Mouse (Mus musculus) liver, embryonic 14 days (tissue): ENCODE data around the gene Hist3h2a. TPM values are rescaled to one million over a fixed set of nuclear protein-coding genes. Genes with fewer than 3 reads are reported as not detected.

Experiments
- polyA plus RNA-seq: library from polyadenylated mRNA; depleted of rRNA; stranded (reverse); fragments of >200 nt; gene quantifications from 2 replicates; pipeline ENCODE4 v1.2.3, GENCODE M21; 2012; rRNA removed

The Hist3h2a gene
- polyA plus RNA-seq: 9.3 and 10.1 TPM in 2 replicates

DNA sequence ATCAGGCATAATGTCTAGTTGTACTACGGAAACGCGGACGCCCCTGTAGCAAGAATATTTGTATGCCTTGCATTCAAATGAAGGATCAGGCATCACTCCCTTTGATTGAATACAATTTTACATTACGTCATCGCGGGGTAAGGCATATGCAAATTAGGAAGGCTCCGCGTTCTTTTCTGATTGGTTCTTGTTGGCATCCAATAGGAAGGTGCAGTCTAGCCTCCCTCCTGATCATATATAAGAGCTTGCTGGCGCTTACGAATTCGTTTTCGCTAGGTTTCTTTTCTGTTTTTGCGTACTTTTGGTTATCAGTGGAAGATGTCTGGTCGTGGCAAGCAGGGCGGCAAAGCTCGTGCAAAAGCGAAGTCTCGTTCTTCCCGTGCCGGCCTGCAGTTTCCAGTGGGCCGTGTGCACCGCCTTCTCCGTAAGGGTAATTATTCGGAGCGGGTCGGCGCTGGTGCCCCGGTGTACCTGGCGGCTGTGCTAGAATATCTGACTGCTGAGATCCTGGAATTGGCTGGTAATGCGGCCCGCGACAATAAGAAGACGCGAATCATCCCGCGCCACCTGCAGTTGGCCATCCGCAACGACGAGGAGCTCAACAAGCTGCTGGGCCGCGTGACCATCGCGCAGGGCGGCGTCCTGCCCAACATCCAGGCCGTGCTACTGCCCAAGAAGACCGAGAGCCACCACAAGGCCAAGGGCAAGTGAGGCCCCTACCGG lies at the start of gene Hist3h2a, which contains the start of gene Trim17:
Gene Hist3h2a, plus strand, starts transcription at position 266 of the 723 bp plus-strand sequence.
Gene Trim17, plus strand, starts transcription at position 266 of the 723 bp plus-strand sequence.

DNA sequence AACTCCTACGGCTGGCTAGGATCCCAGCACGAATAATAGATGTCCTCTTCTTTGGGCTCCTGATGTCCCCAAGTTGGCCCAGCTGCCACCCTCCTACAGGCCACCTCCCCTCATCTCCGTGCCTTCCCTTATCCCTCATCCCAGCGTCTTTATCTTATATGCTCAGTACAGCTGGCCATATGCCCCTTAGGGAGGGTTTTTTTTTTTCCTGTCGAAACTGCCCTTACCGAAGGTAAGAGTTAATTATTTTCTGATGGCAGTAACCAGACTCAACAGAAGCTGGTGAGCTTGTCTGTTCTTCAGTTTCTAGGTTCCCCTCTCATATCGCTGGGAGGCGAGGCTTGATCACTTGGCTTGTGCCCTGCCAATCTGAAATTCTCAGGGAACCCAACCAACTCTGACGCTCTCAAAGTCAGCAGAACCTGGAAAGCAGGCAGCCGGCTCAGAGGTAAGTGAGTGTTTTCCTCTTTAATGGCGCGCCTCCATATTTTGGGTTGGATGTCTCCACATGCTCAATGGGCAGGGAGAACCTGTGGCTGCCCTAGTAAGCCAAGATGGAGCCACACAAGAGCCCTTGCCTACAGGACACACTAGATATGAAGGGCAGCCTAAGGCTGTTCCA lies 36.6 kb upstream of the Hist3h2a start, which contains the start of gene Btnl10:
Gene Btnl10, plus strand, starts transcription at position 164 of the 622 bp plus-strand sequence.

DNA sequence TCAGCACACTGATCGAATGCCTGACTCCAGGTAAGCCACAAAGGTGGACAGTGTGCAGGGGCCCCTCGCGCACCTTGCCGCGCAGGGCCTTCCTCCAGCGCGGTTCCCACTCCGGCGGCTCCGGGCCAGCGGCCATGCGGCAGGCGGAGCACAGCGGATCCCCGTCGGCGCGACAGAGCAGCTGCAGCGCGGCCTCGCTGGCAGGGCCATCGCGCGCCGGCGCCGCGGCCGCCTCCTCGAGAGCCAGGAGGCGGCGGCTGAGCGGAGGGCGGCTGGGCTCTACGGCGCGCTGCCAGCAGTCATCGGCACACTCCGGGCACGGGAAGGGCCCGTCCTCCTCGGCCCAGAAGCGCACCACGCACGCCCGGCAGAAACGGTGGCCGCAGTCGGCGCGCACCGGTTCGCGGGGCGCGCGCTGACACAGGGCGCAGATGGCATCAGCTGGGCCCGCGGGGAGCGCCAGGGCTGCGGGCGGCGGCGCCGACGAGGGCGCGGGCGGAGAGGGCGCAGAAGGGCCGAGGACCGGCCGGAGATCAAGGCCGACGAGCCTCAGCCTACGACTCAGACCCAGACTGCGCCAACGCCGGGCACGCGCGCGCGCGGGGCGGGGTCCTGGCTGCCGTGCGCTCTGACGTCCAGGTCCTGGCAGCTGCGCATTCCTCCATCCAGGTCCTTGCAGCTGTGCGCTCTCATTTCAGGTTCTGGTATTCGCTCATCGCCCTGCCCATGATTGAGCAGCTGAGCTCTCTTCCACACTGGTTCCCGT lies 16.0 kb upstream of the Hist3h2a start, which contains the start of gene Rnf187:
Gene Rnf187, minus strand, starts transcription at position 595 of the 766 bp plus-strand sequence.

DNA sequence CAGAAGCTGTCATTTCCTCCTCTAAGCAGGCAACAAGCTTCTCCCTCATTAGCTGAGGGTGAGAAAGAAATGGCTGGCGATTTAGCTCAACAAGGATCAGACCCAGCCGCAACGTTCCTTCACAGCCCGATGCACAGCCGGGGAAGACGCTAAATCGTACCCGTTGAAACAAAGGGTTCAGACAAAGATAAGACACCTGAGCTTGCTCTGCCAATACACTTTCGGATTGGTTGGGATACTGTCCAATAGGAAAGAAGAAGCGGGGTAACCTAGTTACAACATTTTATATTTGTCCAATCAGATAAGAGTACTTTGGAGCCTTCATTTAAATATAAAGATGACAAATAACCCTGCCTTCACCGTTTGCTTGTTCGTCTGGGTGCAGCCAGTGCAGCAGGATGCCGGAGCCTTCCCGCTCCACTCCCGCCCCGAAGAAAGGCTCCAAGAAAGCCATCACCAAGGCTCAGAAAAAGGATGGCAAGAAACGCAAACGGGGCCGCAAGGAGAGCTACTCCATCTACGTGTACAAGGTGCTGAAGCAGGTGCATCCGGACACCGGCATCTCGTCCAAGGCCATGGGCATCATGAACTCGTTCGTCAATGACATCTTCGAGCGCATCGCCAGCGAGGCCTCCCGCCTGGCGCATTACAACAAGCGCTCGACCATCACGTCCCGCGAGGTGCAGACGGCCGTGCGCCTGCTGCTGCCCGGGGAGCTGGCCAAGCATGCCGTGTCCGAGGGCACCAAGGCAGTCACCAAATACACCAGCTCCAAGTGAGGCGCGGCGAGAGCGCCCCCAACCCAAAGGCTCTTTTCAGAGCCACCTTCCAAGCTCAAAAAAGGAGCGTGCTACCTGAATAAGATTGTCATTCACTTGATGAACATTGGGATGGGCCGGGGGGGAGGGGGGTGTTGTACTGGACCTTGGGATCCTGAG lies 5.7 kb upstream of the Hist3h2a start, which contains the start of gene Hist3h2ba:
Gene Hist3h2ba, plus strand, starts transcription at position 379 of the 938 bp plus-strand sequence.

DNA sequence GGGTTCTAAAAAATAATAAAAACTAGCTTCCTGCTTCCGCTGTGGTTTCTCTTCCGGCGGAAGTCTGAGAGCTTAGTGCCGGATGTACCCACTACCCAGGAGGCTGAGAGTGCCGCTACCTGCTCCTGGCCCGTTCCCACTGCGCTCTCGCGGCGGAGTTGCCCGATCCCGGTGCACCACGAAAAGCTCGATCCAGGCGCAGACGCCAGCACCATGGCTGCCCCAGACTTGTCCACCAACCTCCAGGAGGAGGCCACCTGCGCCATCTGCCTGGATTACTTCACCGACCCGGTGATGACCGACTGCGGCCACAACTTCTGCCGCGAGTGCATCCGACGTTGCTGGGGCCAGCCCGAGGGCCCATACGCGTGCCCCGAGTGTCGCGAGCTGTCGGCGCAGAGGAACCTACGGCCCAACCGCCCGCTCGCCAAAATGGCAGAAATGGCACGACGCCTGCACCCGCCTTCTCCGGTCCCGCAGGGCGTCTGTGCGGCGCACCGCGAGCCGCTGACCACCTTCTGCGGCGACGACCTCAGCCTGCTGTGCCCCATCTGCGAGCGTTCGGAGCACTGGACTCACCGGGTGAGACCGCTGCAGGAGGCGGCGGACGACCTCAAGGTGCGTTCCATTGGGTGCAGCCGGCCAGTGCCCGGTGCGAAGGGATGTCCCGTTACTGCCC lies 23.7 kb downstream of the Hist3h2a start, which contains the start of gene Trim11:
Gene Trim11, plus strand, starts transcription at position 67 of the 679 bp plus-strand sequence.

Other genes with a start within 250 kb of the Hist3h2a start
- not detected in 2 replicates for gene Olfr318, start 230.7 kb upstream of the Hist3h2a start, polyA plus RNA-seq
- gene Olfr317, start 215.5 kb upstream of the Hist3h2a start, polyA plus RNA-seq: not detected in 2 replicates
- gene Olfr316, start 202.0 kb upstream of the Hist3h2a start, polyA plus RNA-seq: not detected in 2 replicates
- gene Olfr315, start 181.5 kb upstream of the Hist3h2a start, polyA plus RNA-seq: not detected in 2 replicates
- gene Olfr314, start 171.7 kb upstream of the Hist3h2a start, polyA plus RNA-seq: not detected in 2 replicates
- gene Fam183b, start 152.7 kb upstream of the Hist3h2a start, polyA plus RNA-seq: 0.07 TPM in 1 of 2 replicates, not detected in the other
- not detected in 2 replicates for gene Olfr313, start 139.7 kb upstream of the Hist3h2a start, polyA plus RNA-seq
- gene Olfr312, start 125.4 kb upstream of the Hist3h2a start, polyA plus RNA-seq: not detected in 2 replicates
- not detected in 2 replicates for gene Olfr311, start 115.4 kb upstream of the Hist3h2a start, polyA plus RNA-seq
- gene Gm12258, start 107.5 kb upstream of the Hist3h2a start, polyA plus RNA-seq: 2.5 and 2.6 TPM in 2 replicates
- gene 2810021J22Rik, start 87.5 kb upstream of the Hist3h2a start, polyA plus RNA-seq: 1.6 and 1.8 TPM in 2 replicates
- gene Zfp39, start 50.5 kb upstream of the Hist3h2a start, polyA plus RNA-seq: 4.9 and 5.1 TPM in 2 replicates
- gene Btnl10, start 36.8 kb upstream of the Hist3h2a start, polyA plus RNA-seq: 17.3 and 19.1 TPM in 2 replicates
- gene Rnf187, start 15.8 kb upstream of the Hist3h2a start, polyA plus RNA-seq: 67.3 and 77.9 TPM in 2 replicates
- 13.3 and 15.4 TPM in 2 replicates for gene Hist3h2ba, start 5.8 kb upstream of the Hist3h2a start, polyA plus RNA-seq
- 0.05 and 0.09 TPM in 2 replicates for gene Trim17, start within 50 bp of the Hist3h2a start, polyA plus RNA-seq
- gene Trim11, start 23.4 kb downstream of the Hist3h2a start, polyA plus RNA-seq: 7.3 and 8.5 TPM in 2 replicates
- gene Obscn, start 181.7 kb downstream of the Hist3h2a start, polyA plus RNA-seq: 0.10 and 0.32 TPM in 2 replicates
- 7.9 and 8.4 TPM in 2 replicates for gene Iba57, start 209.1 kb downstream of the Hist3h2a start, polyA plus RNA-seq
- 0.03 TPM in 2 replicates for gene Gjc2, start 228.5 kb downstream of the Hist3h2a start, polyA plus RNA-seq
- gene Guk1, start 237.5 kb downstream of the Hist3h2a start, polyA plus RNA-seq: 36.1 and 41.5 TPM in 2 replicates
- gene Mrpl55, start 247.8 kb downstream of the Hist3h2a start, polyA plus RNA-seq: 23.3 and 25.0 TPM in 2 replicates